8 mouse cellular contexts compared by ENCODE assay signal in genomic region chr2:38643625-38644427, GRCm38 (mm10). TPM values are rescaled to one million over a fixed set of nuclear protein-coding genes. Genes with fewer than 3 reads are reported as not detected.
DNase-seq lines count a peak whose midpoint lies in the region; ATAC-seq and TF ChIP-seq lines count a peak whose summit lies in the region.

Psmb7 (minus strand) TSS chr2:38644087.

- peaks cover 38% of the 10 kb centered on the region for H3K36me3 ChIP-seq in E14TG2a.4 (ENCODE audit: insufficient read depth, low read length)
- peaks cover 24% of the 10 kb centered on the region for H3K36me3 ChIP-seq in forebrain, embryonic 12.5 days (replicated peaks)
- peaks cover 29% of the 10 kb centered on the region for H3K36me3 ChIP-seq in heart, postnatal 0 days (replicated peaks; ENCODE audit: control insufficient read depth, insufficient read depth, low read length)
- H3K36me3 ChIP-seq in liver, embryonic 16.5 days (ENCODE audit: control insufficient read depth, insufficient read depth) = peaks cover 20% of the 10 kb centered on the region
- peaks cover 31% of the 10 kb centered on the region for H3K36me3 ChIP-seq in neural tube, embryonic 13.5 days
- H3K36me3 ChIP-seq in testis, adult 2 months (ENCODE audit: control insufficient read depth, insufficient read depth, low read length) = no peaks in the 10 kb centered on the region

- H3K9ac ChIP-seq in forebrain, embryonic 12.5 days = peak within 1 kb of the TSS; percentile 82
- H3K9ac ChIP-seq in heart, postnatal 0 days (replicated peaks; ENCODE audit: low read depth, low read length) = peak within 1 kb of the TSS; percentile 89
- peak within 1 kb of the TSS; percentile 86 for H3K9ac ChIP-seq in liver, embryonic 16.5 days (ENCODE audit: low read depth, low read length)
- H3K9ac ChIP-seq in neural tube, embryonic 13.5 days = peak within 1 kb of the TSS; percentile 80

- no peak for TF ChIP-seq EP300 in heart, postnatal 0 days (IDR thresholded peaks at IDR 0.05; ENCODE audit: low read depth)

- 1% methylated on average over 52 of the region's 52 CpGs for WGBS in forebrain, embryonic 12.5 days
- 2% methylated on average over 52 of the region's 52 CpGs for WGBS in heart, postnatal 0 days
- 2% methylated on average over 52 of the region's 52 CpGs for WGBS in liver, embryonic 16.5 days (ENCODE audit: insufficient replicate concordance)
- WGBS in neural tube, embryonic 13.5 days = 2% methylated on average over 52 of the region's 52 CpGs

- H3K4me3 ChIP-seq in E14TG2a.4 (replicated peaks; ENCODE audit: low read length) = peak within 1 kb of the TSS; percentile 98
- peak within 1 kb of the TSS; percentile 79 for H3K4me3 ChIP-seq in forebrain, embryonic 12.5 days (replicated peaks)
- H3K4me3 ChIP-seq in heart, postnatal 0 days (ENCODE audit: low read depth, low read length) = peak within 1 kb of the TSS; percentile 92
- peak within 1 kb of the TSS; percentile 89 for H3K4me3 ChIP-seq in liver, embryonic 16.5 days (ENCODE audit: low read depth, low read length)
- peak within 1 kb of the TSS; percentile 68 for H3K4me3 ChIP-seq in neural tube, embryonic 13.5 days
- H3K4me3 ChIP-seq in testis, adult 2 months (ENCODE audit: control insufficient read depth, low read depth, low read length) = peak within 1 kb of the TSS; percentile 89

- DNase-seq in c-Kit-positive CD71-positive TER-119-positive erythroid progenitor cells, embryonic 14.5 days (ENCODE audit: low spot score) = peak; percentile 92
- peak; percentile 94 for DNase-seq in heart, postnatal 0 days (ENCODE audit: low spot score)
- peak; percentile 91 to 96 for DNase-seq in kidney, postnatal 4 days

- peak; percentile 87 for ATAC-seq in forebrain, embryonic 12.5 days (ENCODE audit: low FRiP score)
- peak; percentile 88 for ATAC-seq in heart, postnatal 0 days (ENCODE audit: insufficient read depth, low read depth)
- peak; percentile 88 for ATAC-seq in liver, embryonic 16.5 days (ENCODE audit: low read depth)
- ATAC-seq in neural tube, embryonic 13.5 days (ENCODE audit: low read depth) = peak; percentile 76

- no peak for TF ChIP-seq CTCF in E14TG2a.4 (conservative IDR thresholded peaks at IDR 0.05; ENCODE audit: low read length)
- TF ChIP-seq CTCF in heart, postnatal 0 days (IDR thresholded peaks at IDR 0.05; ENCODE audit: low read depth) = no peak
- no peak for TF ChIP-seq CTCF in testis, adult 2 months (IDR thresholded peaks at IDR 0.05; ENCODE audit: control insufficient read depth, insufficient read depth, insufficient replicate concordance, low read depth, low read length)

- peaks cover 42% of the 10 kb centered on the region for H3K4me1 ChIP-seq in E14TG2a.4 (replicated peaks; ENCODE audit: low read depth, low read length)
- peaks cover 21% of the 10 kb centered on the region for H3K4me1 ChIP-seq in forebrain, embryonic 12.5 days
- H3K4me1 ChIP-seq in heart, postnatal 0 days (ENCODE audit: control insufficient read depth, insufficient read depth) = peaks cover 8% of the 10 kb centered on the region
- H3K4me1 ChIP-seq in liver, embryonic 16.5 days (ENCODE audit: control insufficient read depth, low read depth, low read length) = peaks cover 9% of the 10 kb centered on the region
- H3K4me1 ChIP-seq in neural tube, embryonic 13.5 days (replicated peaks) = peaks cover 32% of the 10 kb centered on the region
- peaks cover 9% of the 10 kb centered on the region for H3K4me1 ChIP-seq in testis, adult 2 months (ENCODE audit: control insufficient read depth, insufficient read depth, low read length)

- peak within 1 kb of the TSS; percentile 90 for H3K4me2 ChIP-seq in forebrain, embryonic 12.5 days
- H3K4me2 ChIP-seq in heart, postnatal 0 days (ENCODE audit: low read depth, low read length) = peak within 1 kb of the TSS; percentile 82
- H3K4me2 ChIP-seq in liver, embryonic 16.5 days (ENCODE audit: low read depth, low read length) = peak within 1 kb of the TSS; percentile 74
- H3K4me2 ChIP-seq in neural tube, embryonic 13.5 days = peak within 1 kb of the TSS; percentile 90

- peaks cover 6% of the 10 kb centered on the region; the same call in 1 of the 2 replicates for H3K9me3 ChIP-seq in E14TG2a.4 (ENCODE audit: low read length)
- H3K9me3 ChIP-seq in forebrain, embryonic 12.5 days = no peaks in the 10 kb centered on the region
- H3K9me3 ChIP-seq in heart, postnatal 0 days (replicated peaks; ENCODE audit: control insufficient read depth, low read length) = no peaks in the 10 kb centered on the region
- H3K9me3 ChIP-seq in liver, embryonic 16.5 days (replicated peaks; ENCODE audit: control insufficient read depth, low read length) = no peaks in the 10 kb centered on the region
- no peaks in the 10 kb centered on the region for H3K9me3 ChIP-seq in neural tube, embryonic 13.5 days

- TF ChIP-seq POLR2A in testis, adult 2 months (IDR thresholded peaks at IDR 0.05; ENCODE audit: control insufficient read depth, low read depth, low read length) = peak; percentile 72; the same call in 1 of the 2 replicates

- H3K27ac ChIP-seq in forebrain, embryonic 12.5 days = peak within 1 kb of the TSS; percentile 81
- peak within 1 kb of the TSS; percentile 73 for H3K27ac ChIP-seq in heart, postnatal 0 days (ENCODE audit: low read depth)
- H3K27ac ChIP-seq in liver, embryonic 16.5 days (ENCODE audit: low read length) = 0 out of 2 replicates have a peak within 1 kb of the TSS, but pooled peaks have one; percentile 5
- peak within 1 kb of the TSS; percentile 70 for H3K27ac ChIP-seq in neural tube, embryonic 13.5 days (replicated peaks)
- H3K27ac ChIP-seq in testis, adult 2 months (ENCODE audit: control insufficient read depth, insufficient read depth, low read depth, low read length) = peak within 1 kb of the TSS; percentile 94

- no peaks in the 10 kb centered on the region for H3K27me3 ChIP-seq in E14TG2a.4 (ENCODE audit: insufficient read depth, low read length)
- H3K27me3 ChIP-seq in forebrain, embryonic 12.5 days = no peaks in the 10 kb centered on the region
- H3K27me3 ChIP-seq in heart, postnatal 0 days (ENCODE audit: control insufficient read depth, insufficient read depth, low read length) = no peaks in the 10 kb centered on the region
- no peaks in the 10 kb centered on the region for H3K27me3 ChIP-seq in liver, embryonic 16.5 days (ENCODE audit: control insufficient read depth, insufficient read depth, low read depth, low read length)
- H3K27me3 ChIP-seq in neural tube, embryonic 13.5 days = no peaks in the 10 kb centered on the region
- no peaks in the 10 kb centered on the region for H3K27me3 ChIP-seq in testis, adult 2 months (ENCODE audit: control insufficient read depth, insufficient read depth, low read length)

RNA-seq across cellular contexts. Expression of gene Psmb7, which starts in this region (rescaled TPM):
- polyA plus RNA-seq in forebrain, embryonic 12.5 days (2016; fragmentation: Nextera tagmentation; extraction: Ambion mirVana) = 294 and 303 TPM in 2 replicates
- 220 and 239 TPM in 2 replicates for total RNA-seq in heart, postnatal 0 days (2014; rRNA removed; ENCODE audit: low replicate concordance)
- 241 and 243 TPM in 2 replicates for polyA plus RNA-seq in heart, postnatal 0 days (2015; fragmentation: Nextera tagmentation; extraction: Ambion mirVana)
- 141 and 145 TPM in 2 replicates for polyA plus RNA-seq in liver, embryonic 16.5 days (2015; fragmentation: Nextera tagmentation; extraction: Ambion mirVana)
- polyA plus RNA-seq in neural tube, embryonic 13.5 days (2015; fragmentation: Nextera tagmentation; extraction: Ambion mirVana) = 316 and 318 TPM in 2 replicates
- polyA plus RNA-seq in testis, adult 2 months (2012; rRNA removed) = 95.4 and 115 TPM in 2 replicates

Comparison
In these comparisons a context has a peak if more than half of its experiments do, and no peak if none do; other contexts are left out.
1. Peak in every context shown above with its lines: DNase-seq, ATAC-seq, H3K4me3 ChIP-seq and H3K27ac ChIP-seq.
2. H3K27ac ChIP-seq: peak in every context shown above with its lines; median percentile 94 in testis, adult 2 months; 81 in forebrain, embryonic 12.5 days; 73 in heart, postnatal 0 days; 70 in neural tube, embryonic 13.5 days; 5 in liver, embryonic 16.5 days.